9 mouse cellular contexts compared by ENCODE assay signal in genomic region chr15:11320481-11320880, GRCm38 (mm10).
DNase-seq lines count a peak whose midpoint lies in the region; ATAC-seq and TF ChIP-seq lines count a peak whose summit lies in the region.
"Had no signal": no experiment of that assay in that cellular context is flagged by ENCODE, and none has a peak within 500 bp of the region (broad histone marks: within the 10 kb centered on the region; RNA-seq: fewer than 3 reads in every experiment).

No protein-coding gene starts in this region.

- H3K9ac ChIP-seq in liver, embryonic 12.5 days = no peak overlapping the region
- H3K9ac ChIP-seq in hindbrain, postnatal 0 days (replicated peaks; ENCODE audit: low read length) = no peak overlapping the region
- H3K9ac ChIP-seq in midbrain, postnatal 0 days (replicated peaks; ENCODE audit: low read length, poor library complexity, severe bottlenecking) = no peak overlapping the region
- H3K9ac ChIP-seq: embryonic facial prominence, embryonic 13.5 days had no signal

- no peaks in the 10 kb centered on the region for H3K4me1 ChIP-seq in liver, embryonic 12.5 days
- no peaks in the 10 kb centered on the region for H3K4me1 ChIP-seq in forebrain, embryonic 10.5 days
- no peaks in the 10 kb centered on the region for H3K4me1 ChIP-seq in hindbrain, postnatal 0 days (ENCODE audit: insufficient read depth, low read length)
- H3K4me1 ChIP-seq in limb, embryonic 10.5 days = peaks cover 7% of the 10 kb centered on the region; the same call in 1 of the 2 replicates
- H3K4me1 ChIP-seq in midbrain, postnatal 0 days (ENCODE audit: insufficient read depth, low read length) = no peaks in the 10 kb centered on the region
- H3K4me1 ChIP-seq: embryonic facial prominence, embryonic 13.5 days had no signal

- H3K27ac ChIP-seq in liver, embryonic 12.5 days = no peak overlapping the region
- H3K27ac ChIP-seq in forebrain, embryonic 10.5 days = no peak overlapping the region
- no peak overlapping the region for H3K27ac ChIP-seq in hindbrain, postnatal 0 days
- H3K27ac ChIP-seq in limb, embryonic 10.5 days = no peak overlapping the region
- no peak overlapping the region for H3K27ac ChIP-seq in midbrain, postnatal 0 days (ENCODE audit: low read depth, low read length)
- H3K27ac ChIP-seq: embryonic facial prominence, embryonic 13.5 days had no signal

- peak; percentile 58 for DNase-seq in liver
- DNase-seq in adrenal gland, postnatal 10 days = peak; percentile 81
- DNase-seq in forebrain, embryonic 10.5 days (ENCODE audit: extremely low spot score, low spot score) = peak; percentile 53
- DNase-seq in hindbrain, postnatal 0 days (ENCODE audit: low spot score) = peak; percentile 68
- peak; percentile 76 for DNase-seq in limb, embryonic 10.5 days (ENCODE audit: low spot score)
- DNase-seq in midbrain, postnatal 0 days (ENCODE audit: low spot score) = peak; percentile 42
- peak; percentile 7 for DNase-seq in yolk sac, embryonic 10.5 days (ENCODE audit: low spot score)

- H3K9me3 ChIP-seq in liver, embryonic 12.5 days (replicated peaks) = no peaks in the 10 kb centered on the region
- H3K9me3 ChIP-seq in forebrain, embryonic 10.5 days = no peaks in the 10 kb centered on the region
- 0 out of 2 replicates have a peak, but pooled peaks cover 3% of the 10 kb centered on the region for H3K9me3 ChIP-seq in hindbrain, postnatal 0 days (ENCODE audit: low read length)
- no peaks in the 10 kb centered on the region for H3K9me3 ChIP-seq in limb, embryonic 10.5 days (replicated peaks)
- no peaks in the 10 kb centered on the region for H3K9me3 ChIP-seq in midbrain, postnatal 0 days (ENCODE audit: low read length)
- H3K9me3 ChIP-seq: embryonic facial prominence, embryonic 13.5 days had no signal

- H3K36me3 ChIP-seq in liver, embryonic 12.5 days = no peaks in the 10 kb centered on the region
- no peaks in the 10 kb centered on the region for H3K36me3 ChIP-seq in forebrain, embryonic 10.5 days (replicated peaks)
- H3K36me3 ChIP-seq in hindbrain, postnatal 0 days (ENCODE audit: insufficient read depth, low read length) = no peaks in the 10 kb centered on the region
- H3K36me3 ChIP-seq in limb, embryonic 10.5 days = no peaks in the 10 kb centered on the region
- H3K36me3 ChIP-seq in midbrain, postnatal 0 days (ENCODE audit: insufficient read depth, low read length) = no peaks in the 10 kb centered on the region
- H3K36me3 ChIP-seq: embryonic facial prominence, embryonic 13.5 days had no signal

- 29% methylated on average over 8 of the region's 8 CpGs for WGBS in liver, embryonic 12.5 days (ENCODE audit: insufficient replicate concordance)
- 31% methylated on average over 8 of the region's 8 CpGs for WGBS in forebrain, embryonic 10.5 days
- 32% methylated on average over 8 of the region's 8 CpGs for WGBS in hindbrain, postnatal 0 days
- 36% methylated on average over 8 of the region's 8 CpGs for WGBS in limb, embryonic 10.5 days
- 31% methylated on average over 8 of the region's 8 CpGs for WGBS in midbrain, postnatal 0 days

- peak; percentile 81 for TF ChIP-seq CTCF in hindbrain, postnatal 0 days (IDR thresholded peaks at IDR 0.05; ENCODE audit: low read depth)
- peak; percentile 78 for TF ChIP-seq CTCF in midbrain, postnatal 0 days (IDR thresholded peaks at IDR 0.05)

- H3K4me2 ChIP-seq in liver, embryonic 12.5 days = no peak overlapping the region
- no peak overlapping the region for H3K4me2 ChIP-seq in hindbrain, postnatal 0 days (ENCODE audit: low read depth, low read length)
- H3K4me2 ChIP-seq in midbrain, postnatal 0 days (ENCODE audit: low read depth, low read length, poor library complexity, severe bottlenecking) = no peak overlapping the region
- H3K4me2 ChIP-seq: embryonic facial prominence, embryonic 13.5 days had no signal

- no peak for ATAC-seq in liver, embryonic 12.5 days
- peak; percentile 71; the same call in 1 of the 2 replicates for ATAC-seq in hindbrain, postnatal 0 days
- no peak for ATAC-seq in midbrain, postnatal 0 days (ENCODE audit: low FRiP score)

- no peak overlapping the region for H3K4me3 ChIP-seq in liver, embryonic 12.5 days
- H3K4me3 ChIP-seq in forebrain, embryonic 10.5 days = no peak overlapping the region
- no peak overlapping the region for H3K4me3 ChIP-seq in hindbrain, postnatal 0 days (ENCODE audit: low read length)
- no peak overlapping the region for H3K4me3 ChIP-seq in limb, embryonic 10.5 days
- no peak overlapping the region for H3K4me3 ChIP-seq in midbrain, postnatal 0 days (ENCODE audit: low read depth, low read length)
- H3K4me3 ChIP-seq: embryonic facial prominence, embryonic 13.5 days had no signal

- no peaks in the 10 kb centered on the region for H3K27me3 ChIP-seq in liver, embryonic 12.5 days (replicated peaks)
- H3K27me3 ChIP-seq in forebrain, embryonic 10.5 days (ENCODE audit: poor library complexity, severe bottlenecking) = no peaks in the 10 kb centered on the region
- H3K27me3 ChIP-seq in hindbrain, postnatal 0 days (ENCODE audit: insufficient read depth, low read length) = no peaks in the 10 kb centered on the region
- no peaks in the 10 kb centered on the region for H3K27me3 ChIP-seq in limb, embryonic 10.5 days (ENCODE audit: low read depth, poor library complexity, severe bottlenecking)
- no peaks in the 10 kb centered on the region for H3K27me3 ChIP-seq in midbrain, postnatal 0 days (ENCODE audit: insufficient read depth, low read length)
- H3K27me3 ChIP-seq: embryonic facial prominence, embryonic 13.5 days had no signal

Comparison
In these comparisons a context has a peak if more than half of its experiments do, and no peak if none do; other contexts are left out.
1. DNase-seq: peak in every context shown above with its lines; median percentile 81 in adrenal gland, postnatal 10 days; 76 in limb, embryonic 10.5 days; 68 in hindbrain, postnatal 0 days; 58 in liver; 53 in forebrain, embryonic 10.5 days; 42 in midbrain, postnatal 0 days; 7 in yolk sac, embryonic 10.5 days.